Mouse (Mus musculus) layer of hippocampus, postnatal 36 days (tissue): ENCODE measurements at regions not wholly inside any gene's neighbourhood (a gene's known extent, or its start where the extent isn't known, plus 50 kb on each side); places are given as distances from the start of the nearest gene placed in this dataset.

Experiments
- DNase-seq, 2 experiments: peaks; one replicate each; pipeline ENCODE4 v3.0.0; 2022

DNA sequence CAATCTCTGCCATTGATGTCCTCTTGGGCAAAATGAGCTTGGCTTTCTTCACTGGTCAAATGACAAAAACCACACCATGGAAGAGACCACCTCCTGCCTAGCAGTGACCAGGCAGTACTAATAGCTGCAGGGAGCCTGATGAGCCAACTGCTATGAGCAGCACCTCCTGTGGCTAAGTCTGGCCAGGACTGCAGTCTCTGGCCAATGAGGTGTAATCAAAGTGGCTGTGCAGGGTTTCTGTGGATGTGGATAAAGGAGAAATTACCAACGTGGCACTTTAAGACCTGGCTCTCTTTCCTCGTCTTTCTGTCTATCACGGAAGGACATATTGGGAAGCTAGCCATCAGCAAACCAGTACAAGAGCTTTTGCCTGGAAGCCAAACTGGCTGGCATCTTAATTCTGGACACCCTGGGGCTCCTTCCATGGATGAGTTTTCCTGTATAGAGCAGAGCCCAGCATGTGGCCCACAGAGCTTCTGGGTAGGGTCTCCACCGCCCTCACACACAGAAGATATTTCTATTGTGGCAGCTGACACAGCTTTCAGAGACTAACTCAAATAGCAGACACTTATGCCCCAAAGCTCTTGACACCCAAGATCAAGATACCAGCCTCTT, 188.2 kb upstream of the Rybp start:
- DNase-seq = no peak

DNA sequence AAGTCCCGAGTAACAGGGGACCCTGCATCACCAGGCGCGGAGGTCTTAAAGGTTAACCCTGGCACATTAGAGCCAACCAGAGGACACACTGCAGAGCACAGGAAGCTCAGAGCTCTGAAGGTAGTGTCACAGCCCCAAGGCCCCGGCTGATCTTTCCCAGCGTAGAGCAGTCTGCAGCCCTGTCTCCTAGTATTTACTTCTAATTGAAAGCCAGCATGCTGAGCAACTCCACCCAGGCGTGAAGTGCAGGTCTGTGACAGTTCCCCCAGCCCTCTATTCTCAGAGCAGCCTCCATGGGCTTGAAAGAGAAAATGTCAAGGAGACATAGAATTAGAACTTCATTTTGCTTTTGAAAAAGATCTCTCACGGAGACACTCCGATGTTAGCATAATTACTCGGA, 187.0 kb upstream of the Rybp start:
- DNase-seq = no peak

DNA sequence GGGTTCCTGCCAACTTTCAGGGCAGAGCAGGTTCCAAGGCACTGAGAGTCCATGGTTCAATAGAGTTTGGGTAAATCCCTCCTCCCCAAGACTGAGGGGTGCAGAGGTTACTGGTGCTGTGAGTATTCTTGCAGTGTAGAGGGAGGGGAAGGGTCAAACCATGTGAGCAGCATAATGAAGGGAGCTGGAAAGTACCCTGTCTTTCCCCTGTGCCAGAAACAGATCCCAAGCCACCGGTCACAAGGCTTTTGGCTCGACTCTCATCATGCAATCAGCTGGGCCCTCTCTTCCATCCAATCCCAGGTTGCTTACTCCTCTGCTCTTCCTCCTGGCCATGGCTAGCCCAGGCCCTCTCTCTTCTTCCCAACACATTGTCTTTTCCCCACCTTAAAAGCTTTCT, 182.8 kb upstream of the Rybp start:
- DNase-seq = no peak

DNA sequence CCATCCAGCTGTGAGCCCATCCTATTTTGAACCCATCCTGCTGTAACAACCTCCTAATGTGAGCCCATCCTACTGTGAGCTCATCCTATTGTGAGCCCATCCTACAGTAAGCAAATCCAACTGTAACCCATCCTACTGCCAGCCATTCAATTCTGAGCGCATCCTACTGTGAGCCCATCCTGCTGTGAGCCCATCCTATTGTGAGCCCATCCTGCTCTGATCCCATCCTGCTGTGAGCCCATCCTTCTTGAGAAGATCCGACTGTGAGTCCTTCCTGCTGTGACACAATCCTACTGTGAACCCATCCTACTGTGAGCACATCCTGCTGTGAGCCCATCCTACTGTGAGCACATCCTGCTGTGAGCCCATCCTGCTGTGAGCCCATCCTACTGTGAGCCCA, 175.5 kb upstream of the Rybp start:
- DNase-seq = no peak

DNA sequence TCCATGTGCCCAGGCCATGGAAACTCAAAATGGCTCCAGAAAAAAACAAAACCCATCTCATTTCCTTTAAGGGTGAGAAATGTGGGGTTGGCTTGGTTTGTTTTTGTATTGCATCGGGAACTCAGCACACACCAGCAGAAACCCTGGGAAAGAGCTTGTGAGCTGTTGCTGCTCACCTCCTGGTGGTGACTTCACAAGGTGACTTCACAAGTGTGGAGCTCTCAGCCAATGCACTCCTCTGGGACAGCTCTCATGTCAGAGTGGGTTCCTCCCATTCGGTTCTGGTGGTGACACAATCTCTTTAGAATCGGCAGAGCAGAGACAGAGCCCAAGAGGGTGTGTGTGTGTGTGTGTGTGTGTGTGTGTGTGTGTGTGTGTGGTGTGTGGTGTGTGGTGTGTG, 166.1 kb upstream of the Rybp start:
- DNase-seq = no peak

DNA sequence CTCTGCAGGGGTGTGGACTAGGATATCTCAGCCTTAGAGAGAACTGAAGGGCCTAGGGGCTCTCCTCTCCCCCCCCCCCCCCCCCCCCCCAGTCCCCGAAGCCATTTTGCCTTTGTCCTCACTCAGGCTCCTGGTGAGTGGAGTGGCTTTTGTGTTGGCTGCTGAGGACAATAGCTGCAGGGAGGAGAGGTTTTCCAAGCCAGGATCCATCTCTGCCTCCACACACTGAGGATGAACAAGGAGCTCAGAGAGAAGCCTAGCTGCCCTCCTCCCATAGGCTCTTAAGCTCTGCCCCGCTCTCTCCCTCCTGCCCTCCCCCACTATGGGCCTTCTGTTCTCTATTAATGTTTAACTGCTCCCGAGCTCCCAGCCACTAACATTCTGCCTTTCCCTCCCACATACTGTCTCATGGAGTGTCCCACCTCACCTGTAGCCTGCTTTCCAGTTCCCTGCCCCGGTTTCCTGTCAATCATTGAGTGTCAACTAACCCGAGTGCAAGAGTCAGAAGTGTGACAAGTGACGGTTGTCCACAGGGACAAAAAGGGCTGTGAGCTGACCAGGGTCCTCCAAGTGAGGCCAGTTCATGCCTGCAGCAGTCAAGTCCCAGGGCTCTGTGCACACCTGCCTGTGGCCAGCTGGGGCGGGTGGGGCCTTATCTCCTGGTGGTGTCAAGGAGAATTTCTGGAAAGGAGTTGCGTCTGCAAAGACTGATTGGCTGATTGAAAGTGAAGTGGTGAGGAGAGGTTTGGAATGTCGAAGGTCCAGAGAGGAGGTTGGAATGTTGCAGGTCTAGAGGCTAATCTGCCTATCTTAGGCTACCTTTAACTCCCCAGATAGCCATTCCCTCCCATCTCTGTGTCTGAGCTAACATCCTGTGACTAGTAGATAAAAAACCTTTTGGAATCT, 165.1 kb upstream of the Rybp start:
- no peak for DNase-seq

DNA sequence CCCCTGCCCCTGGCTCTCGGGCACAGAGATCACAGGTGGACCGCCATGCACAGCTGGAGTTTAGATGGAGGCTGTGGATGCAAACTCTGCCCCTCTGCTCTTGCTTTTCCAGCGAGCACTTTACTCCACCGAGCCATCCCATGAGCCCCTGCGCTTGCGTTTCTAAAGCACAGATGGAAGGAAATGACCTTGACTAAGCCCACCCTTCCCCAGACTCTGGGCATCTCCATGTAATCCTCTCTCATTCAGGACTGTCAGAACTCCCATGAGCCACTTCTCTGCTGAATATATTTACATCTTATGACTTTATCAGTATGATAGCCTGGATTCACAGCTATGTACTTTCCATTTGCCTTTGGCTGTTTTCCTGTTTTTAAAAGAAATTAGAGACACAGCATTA, 162.8 kb upstream of the Rybp start:
- DNase-seq = no peak

DNA sequence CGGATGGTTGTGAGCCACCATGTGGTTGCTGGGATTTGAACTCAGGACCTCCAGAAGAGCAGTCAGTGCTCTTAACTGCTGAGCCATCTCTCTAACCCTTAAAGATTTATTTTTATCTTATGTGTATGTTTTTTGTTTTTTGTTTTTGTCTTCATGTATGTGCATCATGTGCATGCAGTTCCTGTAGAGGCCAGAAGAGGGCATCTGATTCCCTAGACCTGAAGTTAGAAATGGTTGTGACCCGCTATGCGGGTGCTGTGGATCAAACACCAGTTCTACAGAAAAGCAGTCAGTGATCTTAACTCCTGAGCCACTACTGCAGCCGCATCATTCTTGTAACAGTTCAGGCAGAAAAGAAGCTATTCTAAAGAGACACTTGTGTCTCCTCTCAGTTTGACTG, 161.8 kb upstream of the Rybp start:
- no peak for DNase-seq

DNA sequence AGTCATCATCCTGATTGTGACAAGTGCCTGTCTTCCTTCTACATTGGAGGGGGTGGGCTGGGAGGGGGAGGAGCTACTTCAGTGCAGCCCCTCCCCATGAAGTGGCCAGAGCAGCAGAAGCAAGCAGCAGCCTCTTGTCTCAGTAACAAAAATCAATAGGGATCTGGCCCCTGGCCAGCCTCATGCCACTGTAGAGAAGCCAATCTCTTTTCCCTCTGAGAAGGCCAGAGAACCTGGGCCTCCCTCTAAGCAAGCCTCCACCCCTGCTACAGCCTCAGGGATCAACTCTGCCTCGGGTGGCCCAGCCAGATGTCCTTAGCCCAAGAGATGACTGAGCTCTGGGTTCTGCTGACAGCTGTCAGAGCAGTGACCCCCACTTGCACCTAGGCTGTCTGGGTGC, 159.9 kb upstream of the Rybp start:
- DNase-seq = no peak

DNA sequence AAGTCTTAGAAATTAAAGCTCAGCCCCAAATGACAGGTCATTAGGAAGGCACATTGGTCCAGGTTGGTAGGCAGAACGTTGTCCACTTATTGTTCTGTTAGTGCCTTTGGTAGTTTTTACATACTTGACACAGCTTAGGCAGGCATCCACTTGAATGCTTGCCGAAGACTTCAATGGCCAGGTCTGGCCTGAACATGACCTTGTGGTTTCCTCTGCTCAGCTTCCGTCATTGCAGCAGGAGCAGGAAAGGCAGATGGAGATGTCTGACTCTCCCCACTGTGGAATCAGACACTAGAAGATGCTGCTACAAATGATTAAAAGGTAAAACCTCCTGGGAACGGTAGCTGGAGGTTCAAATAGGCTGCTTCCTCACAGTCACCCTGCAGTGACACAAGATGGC, 159.5 kb upstream of the Rybp start:
- DNase-seq = no peak

DNA sequence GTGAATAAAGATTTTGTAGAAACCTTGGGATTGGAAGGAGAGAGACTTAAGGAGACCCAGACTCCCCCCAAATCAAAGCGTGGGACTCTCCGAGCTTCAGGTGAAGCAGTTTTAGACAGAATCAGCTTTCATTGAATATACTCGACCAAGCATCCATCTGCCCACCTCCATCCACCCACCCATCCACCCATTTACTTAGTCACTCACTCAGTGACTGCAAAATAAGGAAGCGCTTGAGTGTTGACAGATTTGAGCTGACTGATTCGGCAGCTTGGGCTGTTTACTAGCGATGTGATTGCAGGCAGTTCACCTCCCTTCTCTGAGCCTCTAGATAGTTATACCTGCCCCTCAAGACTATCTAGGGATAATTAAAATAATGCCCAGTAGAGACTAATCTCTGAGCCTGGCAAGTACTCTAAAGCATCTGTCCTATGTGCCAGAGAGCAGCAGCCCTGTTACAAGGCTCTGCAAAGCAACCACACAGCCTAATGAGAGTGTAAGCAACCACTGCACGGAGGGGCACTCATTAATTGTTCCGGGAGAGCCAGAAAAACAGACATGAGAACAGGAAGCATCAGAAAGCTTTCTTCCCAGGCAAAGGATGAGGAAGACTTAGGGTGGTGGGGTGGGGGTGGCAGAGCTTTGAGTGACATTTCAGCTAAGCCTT, 151.9 kb upstream of the Rybp start:
- peak; percentile 15 to 30 for DNase-seq

DNA sequence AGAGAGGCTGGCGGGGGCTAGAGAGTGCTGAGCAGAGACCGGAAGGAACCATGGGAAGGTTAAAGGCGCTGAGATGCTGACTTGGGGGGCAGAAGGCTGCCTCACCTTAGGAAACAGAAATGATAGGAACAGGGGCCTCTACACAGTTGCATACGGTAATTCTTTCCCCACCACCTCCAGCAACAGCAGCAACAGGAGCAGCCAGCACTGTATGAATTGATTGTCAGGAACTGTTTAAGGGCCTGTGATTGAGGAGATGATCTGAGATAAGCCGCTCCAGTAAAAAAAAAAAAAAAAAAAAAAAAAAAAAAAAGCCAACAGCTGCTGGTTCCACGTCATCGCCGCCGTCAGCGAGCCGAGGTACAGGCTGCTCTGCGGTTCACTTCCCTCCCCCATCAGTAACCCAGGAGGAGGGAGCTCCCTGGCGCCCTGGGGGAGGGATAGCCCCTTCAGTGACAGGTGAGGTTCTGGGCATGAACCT, 151.3 kb upstream of the Rybp start:
- peak; percentile 16 to 46 for DNase-seq

DNA sequence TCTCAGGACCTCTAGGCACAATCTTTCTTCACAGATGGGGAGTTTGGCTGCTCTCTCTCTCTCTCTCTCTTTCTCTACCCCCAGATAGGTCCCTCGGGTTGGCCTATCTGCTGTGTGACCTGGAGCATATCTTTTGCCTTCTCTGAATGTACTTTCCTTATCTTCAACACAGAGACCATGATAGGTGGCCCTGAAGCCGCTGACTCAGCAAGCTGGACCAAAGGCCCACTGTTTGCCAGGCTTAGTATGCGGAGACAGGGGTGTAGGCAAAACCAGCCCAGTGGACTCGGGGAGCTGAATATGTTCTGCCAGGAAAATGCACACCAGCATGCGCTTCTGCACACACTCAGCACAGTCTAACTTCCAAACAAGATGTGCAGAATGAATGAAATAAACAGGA, 150.7 kb upstream of the Rybp start:
- DNase-seq = no peak

DNA sequence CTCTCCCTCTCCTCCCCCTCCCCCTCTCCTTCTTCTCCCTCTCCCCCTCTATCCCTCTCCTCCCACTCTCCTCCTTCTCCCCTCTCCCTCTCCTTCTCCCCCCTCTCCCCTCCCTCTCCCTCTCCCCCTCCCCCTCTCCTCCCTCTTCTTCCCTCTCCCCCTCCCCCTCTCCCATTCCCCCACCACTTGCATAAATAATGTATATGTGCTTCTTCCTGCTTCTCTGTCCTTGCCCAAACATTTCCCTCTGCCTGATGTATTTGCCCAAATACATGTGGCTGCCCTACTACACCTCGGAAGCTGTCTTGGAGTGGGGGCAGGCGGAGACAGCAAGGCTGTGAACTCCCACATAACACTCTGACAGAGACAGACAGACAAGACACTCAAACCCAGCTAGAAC, 149.2 kb upstream of the Rybp start:
- DNase-seq = no peak

DNA sequence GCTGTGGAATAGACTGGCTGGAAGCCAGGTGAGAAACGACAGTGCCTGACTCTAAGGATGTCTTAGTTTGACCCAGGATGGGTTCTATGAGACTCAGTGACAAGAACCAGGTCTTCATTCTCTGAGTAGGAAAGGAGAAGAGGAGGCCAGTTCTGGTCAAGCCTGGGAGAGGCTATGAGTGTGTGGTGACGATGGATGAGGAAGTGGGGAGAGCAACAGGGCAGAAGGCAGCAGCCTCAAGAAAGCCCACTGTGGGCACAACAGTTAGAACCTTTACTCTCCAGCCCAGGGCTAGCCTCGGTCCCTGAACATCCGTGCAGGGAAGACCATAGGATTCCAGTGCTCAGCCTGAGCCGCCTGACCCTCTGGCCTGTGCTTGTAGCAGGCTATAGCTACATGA, 147.9 kb upstream of the Rybp start:
- DNase-seq = no peak

DNA sequence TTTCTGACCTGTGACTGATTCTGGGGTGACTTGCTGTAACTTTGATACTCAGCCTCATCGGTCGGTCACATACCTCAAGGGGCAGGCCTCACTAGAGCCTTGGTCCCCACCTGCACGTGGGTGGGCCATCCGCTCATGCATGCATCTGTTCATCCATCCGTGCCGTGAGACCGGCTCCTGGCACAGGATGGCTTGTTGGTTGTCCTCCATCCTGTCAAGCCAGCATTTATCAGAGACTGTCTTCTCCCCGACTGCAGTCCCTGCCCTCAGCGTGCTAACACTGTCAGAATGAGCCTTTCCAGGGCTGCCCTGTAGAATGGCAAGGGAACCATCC, 146.2 kb upstream of the Rybp start:
- DNase-seq = no peak

DNA sequence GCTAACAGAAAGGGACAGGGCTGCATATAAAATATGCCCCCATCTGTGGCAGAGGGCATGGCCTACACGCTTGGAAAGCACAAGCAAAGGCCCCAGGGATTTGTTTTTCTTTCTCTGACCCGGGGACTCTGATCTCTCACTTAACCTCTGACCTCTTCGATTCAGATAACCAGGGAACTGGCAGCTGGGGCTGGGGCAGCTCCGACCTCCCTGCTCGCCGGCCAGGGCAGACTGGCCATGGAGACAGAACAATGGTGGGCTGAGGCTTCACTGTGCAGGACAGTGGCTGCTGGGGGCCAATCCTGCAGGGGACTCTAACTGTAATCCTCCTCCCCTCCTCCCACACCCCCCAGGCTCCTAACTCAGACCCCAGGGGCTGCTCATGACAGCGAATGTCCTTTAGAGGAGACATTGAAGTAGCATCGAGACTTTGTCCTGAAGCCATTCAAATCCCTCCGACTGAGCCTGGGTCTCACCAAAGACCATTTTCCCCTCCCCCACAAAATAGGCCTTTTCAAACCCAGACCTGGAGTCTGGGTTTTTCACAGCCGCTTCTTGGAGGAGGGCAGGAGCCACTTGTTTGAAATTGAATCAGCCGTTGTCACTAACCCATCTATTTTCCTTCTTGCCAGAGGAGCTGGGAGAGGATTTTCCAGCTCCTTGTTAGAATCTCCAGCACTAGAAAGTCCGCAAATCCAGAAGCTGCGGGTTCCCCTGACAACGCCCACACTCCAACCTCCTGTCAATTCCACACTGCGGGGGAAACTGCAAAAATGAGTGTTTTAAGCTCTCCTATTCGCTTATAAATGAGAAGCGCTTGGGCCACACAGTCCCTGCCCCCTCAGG, 145.6 kb upstream of the Rybp start:
- no peak for DNase-seq

DNA sequence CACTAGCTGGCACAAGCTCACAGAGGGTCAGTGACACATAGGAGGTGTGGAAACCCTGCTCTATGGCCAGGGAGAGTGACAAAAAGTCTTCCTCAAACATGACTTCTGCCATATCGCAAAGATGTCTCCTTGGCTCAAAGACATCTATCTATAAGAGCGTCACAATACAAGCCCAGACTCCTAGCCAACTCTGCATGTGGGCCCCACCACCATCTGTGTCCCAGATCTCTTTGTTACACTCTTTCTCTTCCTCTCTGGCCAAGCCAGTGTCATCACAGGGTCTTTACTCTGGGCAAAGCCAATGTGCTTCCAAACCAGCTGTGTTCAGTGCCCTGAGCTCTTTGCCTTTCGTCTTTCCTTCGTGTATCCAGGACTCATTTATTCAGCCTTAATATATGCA, 143.0 kb upstream of the Rybp start:
- DNase-seq = no peak

DNA sequence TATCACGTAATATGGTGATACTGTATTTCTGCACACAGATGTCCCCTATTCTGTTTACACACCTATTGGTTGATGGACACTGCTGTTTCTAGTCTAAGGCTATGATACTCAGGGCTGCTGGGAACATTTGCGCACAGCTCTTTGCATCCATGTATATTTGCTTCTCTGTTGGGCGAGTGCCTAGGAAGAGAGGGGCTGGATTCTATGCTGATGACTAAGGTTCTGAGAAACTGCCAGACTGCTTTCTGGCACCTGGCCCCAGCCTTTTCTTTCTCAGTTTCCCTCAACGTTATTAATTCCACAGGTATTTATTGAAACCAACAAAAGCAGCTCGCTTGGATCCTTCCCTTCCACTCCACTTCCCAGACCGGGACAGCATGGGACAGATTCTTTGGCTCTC, 142.2 kb upstream of the Rybp start:
- DNase-seq = no peak

DNA sequence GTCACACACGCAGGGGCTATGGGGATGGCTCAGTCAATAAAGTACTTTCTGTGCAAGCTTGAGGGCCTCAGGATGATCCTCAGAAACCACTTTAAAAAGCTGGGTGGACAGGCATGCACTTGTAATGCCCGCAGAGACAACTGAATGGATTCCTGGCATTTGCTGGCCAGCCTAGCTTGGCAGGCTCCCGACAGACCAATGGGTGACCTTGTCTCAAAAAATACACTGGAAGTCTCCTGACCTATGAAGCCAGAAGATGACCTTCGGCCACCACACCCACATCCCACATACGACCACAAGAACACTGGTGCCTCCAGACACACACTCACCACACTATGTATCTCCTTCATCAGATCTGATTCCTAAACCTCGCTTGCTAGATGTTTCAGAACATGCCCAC, 141.5 kb upstream of the Rybp start:
- no peak for DNase-seq

DNA sequence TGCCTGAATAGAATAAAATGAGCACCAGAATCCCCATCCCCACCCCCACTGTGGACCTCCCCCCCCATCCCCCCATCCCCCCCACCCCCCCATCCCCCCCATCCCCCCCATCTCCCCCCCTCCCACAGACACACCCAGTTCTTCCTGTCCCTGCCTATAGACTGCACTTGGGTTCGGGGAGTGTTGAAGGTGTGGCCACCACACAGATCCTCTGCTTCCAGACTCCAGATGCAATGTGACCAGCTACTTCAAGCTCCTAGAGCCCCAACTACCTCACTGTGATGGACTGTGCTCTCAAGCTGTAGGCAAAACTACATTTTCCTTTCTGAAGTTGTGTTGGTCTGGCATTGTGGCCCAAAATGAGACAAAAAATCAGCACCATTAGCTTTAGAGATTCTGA, 138.3 kb upstream of the Rybp start:
- no peak for DNase-seq

DNA sequence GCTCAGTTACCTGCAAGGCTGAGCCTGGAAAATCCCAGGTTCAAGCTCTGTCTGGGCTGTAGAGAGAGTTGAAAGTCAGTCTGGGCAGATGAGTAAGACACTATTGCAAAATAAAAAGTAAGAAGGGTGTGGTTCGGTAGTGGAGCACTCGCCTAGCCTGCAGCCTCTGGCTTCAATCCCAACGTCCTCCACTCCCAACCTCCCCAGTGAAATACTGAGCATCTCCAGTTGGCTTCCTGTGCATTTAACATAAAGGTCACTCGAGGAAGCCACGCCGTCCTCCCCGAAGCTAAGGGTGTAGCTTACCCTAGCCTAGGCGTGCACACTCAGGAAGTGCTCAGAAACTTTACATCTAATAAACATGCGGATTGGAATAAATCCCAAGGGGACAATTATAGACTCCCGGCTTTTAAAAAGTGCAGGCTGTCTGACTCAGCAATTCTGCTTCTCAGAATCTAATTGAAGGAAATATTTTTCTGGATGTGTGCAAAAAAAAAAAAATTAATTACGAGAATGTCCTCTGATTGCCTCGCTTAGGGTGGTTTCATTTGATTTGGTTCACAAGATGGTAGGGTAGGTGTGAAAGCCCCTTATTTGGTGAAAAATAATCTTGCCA, 137.6 kb upstream of the Rybp start:
- no peak for DNase-seq
